Mouse (Mus musculus): Measurements from ENCODE around the gene Cmtm4.

DNA sequence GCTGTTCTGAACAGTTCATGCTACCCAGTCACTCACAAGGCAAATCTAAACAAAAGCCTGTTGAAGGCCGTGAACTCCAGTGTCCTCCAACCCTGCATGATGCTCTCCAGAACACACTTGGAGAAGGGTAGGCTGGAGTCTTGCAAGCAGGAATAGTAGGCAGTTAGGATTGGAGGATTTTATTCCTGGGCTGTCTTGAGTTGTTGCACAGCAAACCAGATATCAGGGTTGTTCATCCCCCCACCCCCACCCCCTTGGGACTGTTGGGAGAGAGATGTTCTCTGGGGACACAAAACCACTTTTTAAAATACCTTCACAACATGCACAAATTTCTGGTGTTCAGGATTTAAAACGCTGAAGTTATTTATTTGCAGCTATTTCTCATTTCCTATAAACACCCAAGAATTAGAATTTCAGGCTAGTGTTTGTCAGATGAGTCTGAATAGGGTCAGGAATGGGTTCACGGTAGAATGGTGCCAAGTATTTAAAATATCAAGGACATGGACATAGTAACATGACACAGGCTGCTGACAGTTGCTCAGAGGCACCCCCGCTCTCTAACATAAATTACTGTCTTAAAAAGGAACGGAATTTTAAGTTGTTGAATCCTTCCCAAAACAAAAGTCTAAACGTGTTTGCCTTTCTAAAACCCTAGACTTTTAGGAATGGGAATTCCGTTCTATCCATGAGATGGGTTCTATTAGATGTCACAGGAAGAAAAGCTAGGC, 17.4 kb upstream of the Cmtm4 start:
- no peak for TF ChIP-seq CTCF (conservative IDR thresholded peaks at IDR 0.05; ENCODE audit: insufficient read depth, insufficient read length, low read depth, low read length)
- no peak for TF ChIP-seq POLR2A (IDR thresholded peaks at IDR 0.05; ENCODE audit: low read depth, low read length)
